Mouse (Mus musculus): ENCODE data around the gene Haao.

Gene Haao

DNA sequence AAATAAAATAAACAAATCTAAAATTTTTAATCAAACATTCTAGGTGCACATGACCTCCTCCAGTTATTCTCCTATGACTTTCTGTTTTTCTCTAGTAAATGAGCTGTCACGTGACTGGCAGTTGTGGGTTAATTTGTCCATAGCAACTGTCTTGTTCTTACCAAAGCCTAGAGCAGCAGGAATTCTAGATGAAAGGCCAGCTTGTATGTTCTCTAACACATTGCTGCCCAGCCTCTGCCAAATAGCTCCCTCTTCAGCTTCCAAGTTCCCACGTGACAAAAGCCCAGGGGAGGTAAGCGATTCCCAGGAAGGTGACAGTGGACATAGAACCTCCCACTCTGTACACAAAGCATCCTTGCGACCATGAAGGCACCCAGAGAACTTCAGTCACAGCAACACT, 13.6 kb downstream of the Haao start:
- no peak for DNase-seq (ENCODE audit: low spot score in 2 of 2)

GRCm38 (mm10) chr17:83830616-83831292, 17.0 kb downstream of the Haao start:
- no peak for DNase-seq (ENCODE audit: low spot score in 2 of 2)

DNA sequence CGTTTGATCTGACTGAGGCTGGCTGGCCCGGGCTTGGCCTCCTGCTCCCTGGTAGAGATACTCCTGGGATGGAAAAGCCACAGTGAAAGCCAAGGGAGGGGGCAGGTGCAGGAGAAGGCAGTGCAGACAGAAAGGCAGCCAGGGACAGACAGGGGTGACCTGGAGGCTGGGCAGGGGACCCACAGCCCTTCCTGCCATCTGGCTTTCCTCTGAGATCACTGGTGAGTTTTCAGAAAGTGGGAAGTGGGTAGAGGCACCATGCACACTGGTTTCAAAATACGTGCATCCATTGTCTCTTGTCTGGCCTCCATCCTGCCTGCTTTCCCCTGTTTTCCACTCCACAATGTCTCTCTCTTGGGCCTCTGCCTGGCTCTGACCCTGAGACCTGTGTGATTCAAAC, 18.4 kb downstream of the Haao start:
- no peak for DNase-seq (ENCODE audit: low spot score in 2 of 2)

- DNase-seq (ENCODE audit: low spot score in 2 of 2), result no peak
These were observed 23.9 kb downstream of the Haao start for GRCm38 (mm10) chr17:83823835-83824234.

GRCm38 (mm10) chr17:83821876-83822275, 25.9 kb downstream of the Haao start:
- no peak for DNase-seq (ENCODE audit: low spot score in 2 of 2)

- DNase-seq (ENCODE audit: low spot score in 2 of 2), result no peak
These were observed 27.1 kb downstream of the Haao start for GRCm38 (mm10) chr17:83820701-83821100.

- no peak for DNase-seq (ENCODE audit: low spot score in 2 of 2)
These were observed 28.3 kb downstream of the Haao start for GRCm38 (mm10) chr17:83819503-83819902.

- DNase-seq (ENCODE audit: low spot score in 2 of 2), result no peak
These were observed 30.8 kb downstream of the Haao start for GRCm38 (mm10) chr17:83816996-83817395.

GRCm38 (mm10) chr17:83813050-83813449, 34.7 kb downstream of the Haao start:
- DNase-seq (ENCODE audit: low spot score in 2 of 2), result no peak

DNA sequence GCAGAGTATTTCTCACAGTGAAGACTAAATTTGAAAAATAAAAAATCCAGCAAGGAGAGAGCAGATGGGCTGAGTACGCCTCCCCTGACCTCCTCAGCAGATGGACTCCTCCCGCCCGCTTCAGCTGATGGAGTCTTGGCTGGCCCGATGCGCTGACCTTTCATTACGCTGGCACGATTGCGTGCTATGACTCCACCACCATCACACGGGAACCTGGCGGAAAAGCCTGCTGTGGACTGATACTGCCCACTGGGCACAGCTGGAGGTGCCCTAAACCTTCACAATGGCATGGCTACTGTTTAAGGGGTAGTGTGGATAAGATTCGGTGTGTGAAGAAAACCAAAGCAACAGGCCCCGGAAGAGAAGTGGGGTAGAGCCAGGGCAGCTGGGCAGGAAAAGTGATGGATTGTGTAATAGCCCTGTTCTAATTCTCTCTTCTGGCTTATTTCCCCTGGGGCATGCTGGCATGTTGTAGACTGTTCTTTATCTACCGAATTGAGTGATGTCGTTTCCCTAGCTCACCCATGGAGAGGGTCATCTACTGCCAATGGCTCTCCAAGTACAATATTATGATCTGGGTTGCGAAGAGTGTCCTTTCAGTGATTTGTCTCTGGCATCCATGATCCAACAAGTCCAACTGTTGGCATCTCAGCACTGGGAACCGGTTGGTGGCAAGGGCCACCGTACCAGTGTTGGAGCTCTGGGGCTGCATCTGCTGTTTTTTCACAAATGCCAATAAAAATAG, 35.4 kb downstream of the Haao start:
- DNase-seq (ENCODE audit: low spot score in 2 of 2), result no peak

- no peak for DNase-seq (ENCODE audit: low spot score in 2 of 2)
These were observed 37.5 kb downstream of the Haao start for GRCm38 (mm10) chr17:83810285-83810684.

- DNase-seq (ENCODE audit: low spot score in 2 of 2), result no peak
These were observed 38.5 kb downstream of the Haao start for GRCm38 (mm10) chr17:83809197-83809829.

- DNase-seq (ENCODE audit: low spot score in 2 of 2), result no peak
These were observed 39.2 kb downstream of the Haao start for GRCm38 (mm10) chr17:83808476-83809098.

GRCm38 (mm10) chr17:83807778-83808398, 39.9 kb downstream of the Haao start:
- DNase-seq (ENCODE audit: low spot score in 2 of 2), result peak in 1 of 2 experiments; percentile 46

GRCm38 (mm10) chr17:83807345-83807744, 40.4 kb downstream of the Haao start:
- no peak for DNase-seq (ENCODE audit: low spot score in 2 of 2)

DNA sequence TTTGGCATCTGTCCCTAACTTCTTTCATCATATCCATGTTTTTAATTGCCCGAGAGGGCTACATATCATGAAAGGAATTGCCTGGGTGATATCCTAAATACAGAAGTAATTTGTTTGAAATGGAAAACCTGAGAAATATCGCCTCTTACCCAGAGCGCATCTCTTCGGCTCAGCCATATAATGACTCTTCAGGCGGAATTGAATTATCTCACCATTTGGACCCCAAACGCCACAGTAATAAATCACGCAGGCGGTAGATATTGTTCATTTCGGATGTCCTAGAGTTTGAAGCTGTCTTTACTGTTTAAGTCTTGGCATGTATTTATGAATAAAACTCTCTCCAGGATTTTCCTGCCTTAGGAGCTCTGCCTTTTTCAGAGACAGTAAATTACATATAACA, 42.7 kb downstream of the Haao start:
- DNase-seq (ENCODE audit: low spot score in 2 of 2), result no peak

DNA sequence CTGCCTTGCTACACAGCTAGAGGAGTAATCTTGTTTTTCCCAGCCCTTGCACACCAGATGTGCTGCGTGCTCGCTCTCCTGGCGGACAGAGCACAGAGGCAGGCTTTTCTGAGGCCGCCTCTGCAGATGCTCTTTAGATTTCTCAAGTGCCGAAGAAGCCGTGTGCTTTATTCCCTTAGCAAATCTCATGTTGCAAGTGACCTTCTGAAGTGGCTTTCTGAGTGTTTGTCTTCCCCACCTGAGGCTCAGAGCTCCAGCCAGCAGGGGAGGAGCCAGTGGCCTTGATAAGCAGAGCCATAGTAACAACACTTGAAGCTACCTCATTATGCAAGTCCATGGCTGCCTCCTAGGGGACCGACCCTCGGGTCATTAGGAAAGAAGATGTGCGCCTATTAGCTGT, 43.8 kb downstream of the Haao start:
- no peak for DNase-seq (ENCODE audit: low spot score in 2 of 2)

DNA sequence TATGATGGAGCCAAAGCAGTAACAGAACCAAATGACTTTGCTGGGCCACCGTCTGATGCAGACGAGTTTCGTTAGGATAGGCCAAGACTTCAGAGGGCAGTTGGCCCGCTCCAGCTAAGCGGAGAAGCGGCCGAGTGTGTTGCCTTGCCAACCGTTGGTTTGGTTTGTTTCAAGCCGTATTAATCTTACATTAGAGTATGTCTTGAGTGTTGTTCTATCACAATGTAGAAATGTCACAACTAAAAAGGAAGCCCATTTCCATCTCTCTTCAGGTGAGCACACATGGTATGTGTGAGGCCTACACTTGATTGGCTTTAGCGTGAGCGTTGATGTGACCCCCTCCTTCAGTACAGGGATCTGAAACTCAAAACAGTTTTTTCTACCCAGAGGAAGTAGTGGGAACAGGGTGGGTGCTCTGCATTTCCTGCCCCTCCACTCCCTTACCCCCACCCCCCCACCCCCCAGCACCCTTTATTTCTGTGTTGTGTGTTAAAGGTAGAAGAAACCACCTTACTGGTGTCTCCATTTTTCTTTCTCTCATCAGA, 48.2 kb downstream of the Haao start:
- no peak for DNase-seq (ENCODE audit: low spot score in 2 of 2)

DNA sequence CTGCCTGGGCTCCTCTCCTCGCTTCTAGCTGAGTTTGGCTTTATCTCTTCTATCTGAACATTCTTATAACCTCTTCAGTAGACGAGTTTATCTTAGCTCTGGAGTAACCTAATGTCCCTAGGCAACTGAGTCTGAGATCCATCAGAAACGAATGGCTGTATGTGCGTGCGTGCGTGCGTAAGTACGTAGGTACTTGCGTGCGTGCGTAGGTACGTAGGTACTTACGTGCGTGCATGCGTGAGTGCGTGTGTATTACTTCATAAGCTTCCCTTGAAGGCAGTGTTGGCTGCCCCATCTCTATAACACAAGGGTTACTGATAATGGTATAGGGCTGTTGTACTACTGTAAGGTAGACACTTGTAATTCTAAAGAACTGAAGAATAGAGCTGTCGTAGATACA, 52.6 kb downstream of the Haao start:
- no peak for DNase-seq (ENCODE audit: low spot score in 2 of 2)

- DNase-seq (ENCODE audit: low spot score in 2 of 2), result no peak
These were observed 55.4 kb downstream of the Haao start for GRCm38 (mm10) chr17:83792388-83792787.

- no peak for DNase-seq (ENCODE audit: low spot score in 2 of 2)
These were observed 57.6 kb downstream of the Haao start for GRCm38 (mm10) chr17:83790158-83790557.

GRCm38 (mm10) chr17:83786418-83786817, 61.3 kb downstream of the Haao start:
- DNase-seq (ENCODE audit: low spot score in 2 of 2), result no peak

Data from frontal cortex, postnatal 10 days (tissue).